Mouse (Mus musculus): ENCODE measurements around the gene Flt3l. TPM values are rescaled to one million over a fixed set of nuclear protein-coding genes. Genes with fewer than 3 reads are reported as not detected.
"Not testable (repeated sequence)": the region's sequence is repeated elsewhere in the genome, so short reads cannot be mapped to it uniquely, and the experiment has no call there.

The Flt3l gene
- total RNA-seq, 4 experiments from 2014 or later: 6.5 to 8.2 (median 7.5) TPM

- no peak for DNase-seq (ENCODE audit: low spot score in 2 of 2)
Observed at GRCm38 (mm10) chr7:45100046-45100445, 36.2 kb downstream of the Flt3l start.

GRCm38 (mm10) chr7:45098541-45099240, 37.5 kb downstream of the Flt3l start:
- no peak for DNase-seq (ENCODE audit: low spot score in 2 of 2)

GRCm38 (mm10) chr7:45097479-45097878, 38.8 kb downstream of the Flt3l start:
- DNase-seq (ENCODE audit: low spot score in 2 of 2): no peak

- DNase-seq (ENCODE audit: low spot score in 2 of 2): not testable (repeated sequence)
Observed at GRCm38 (mm10) chr7:45095965-45096364, 40.3 kb downstream of the Flt3l start.

- no peak for DNase-seq (ENCODE audit: low spot score in 2 of 2)
Observed at GRCm38 (mm10) chr7:45095367-45095766, 40.9 kb downstream of the Flt3l start.

- DNase-seq (ENCODE audit: low spot score in 2 of 2): no peak
Observed at GRCm38 (mm10) chr7:45094121-45094520, 42.1 kb downstream of the Flt3l start.

- DNase-seq (ENCODE audit: low spot score in 2 of 2): no peak
Observed at GRCm38 (mm10) chr7:45093516-45093905, 42.7 kb downstream of the Flt3l start.

GRCm38 (mm10) chr7:45092828-45093515, 43.3 kb downstream of the Flt3l start:
- DNase-seq (ENCODE audit: low spot score in 2 of 2): no peak

- DNase-seq (ENCODE audit: low spot score in 2 of 2): no peak
Observed at GRCm38 (mm10) chr7:45092048-45092447, 44.2 kb downstream of the Flt3l start, which contains the start of gene Rcn3. Gene Rcn3 (minus strand): TSS chr7:45092221.

- DNase-seq (ENCODE audit: low spot score in 2 of 2): no peak
Observed at GRCm38 (mm10) chr7:45091001-45091990, 44.9 kb downstream of the Flt3l start.

GRCm38 (mm10) chr7:45090251-45090977, 45.8 kb downstream of the Flt3l start:
- no peak for DNase-seq (ENCODE audit: low spot score in 2 of 2)

GRCm38 (mm10) chr7:45088597-45088996, 47.6 kb downstream of the Flt3l start:
- DNase-seq (ENCODE audit: low spot score in 2 of 2): no peak

GRCm38 (mm10) chr7:45086084-45086483, 50.1 kb downstream of the Flt3l start:
- DNase-seq (ENCODE audit: low spot score in 2 of 2): no peak

- no peak for DNase-seq (ENCODE audit: low spot score in 2 of 2)
Observed at GRCm38 (mm10) chr7:45083300-45083890, 52.8 kb downstream of the Flt3l start.

- no peak for DNase-seq (ENCODE audit: low spot score in 2 of 2)
Observed at GRCm38 (mm10) chr7:45082401-45083299, 53.6 kb downstream of the Flt3l start.

GRCm38 (mm10) chr7:45081016-45081415, 55.2 kb downstream of the Flt3l start:
- no peak for DNase-seq (ENCODE audit: low spot score in 2 of 2)

- DNase-seq (ENCODE audit: low spot score in 2 of 2): peak; percentile 70 to 96
Observed at GRCm38 (mm10) chr7:45079856-45080255, 56.4 kb downstream of the Flt3l start.
